Mouse (Mus musculus) forebrain, embryonic 12.5 days (tissue): ENCODE measurements at regions not wholly inside any gene's neighbourhood (a gene's known extent, or its start where the extent isn't known, plus 50 kb on each side); places are given as distances from the start of the nearest gene placed in this dataset.

Experiments used
- ATAC-seq: fragments of 200-750 bp; cut with Nextera tagmentation; 2 replicates; pipeline ENCODE4 v1.8.0; 2017; ENCODE audit warnings: moderate TSS enrichment; ENCODE audit not compliant: low FRiP score
- H3K27ac ChIP-seq: fragments of 300-500 bp; sonication (generic); 2 replicates; pipeline ENCODE4 v1.5.1; 2016; ENCODE audit warnings: mild to moderate bottlenecking
- H3K27me3 ChIP-seq: fragments of 300-500 bp; sonication (generic); 2 replicates; pipeline ENCODE4 v1.6.1; 2016; ENCODE audit warnings: mild to moderate bottlenecking
- H3K36me3 ChIP-seq: fragments of 300-500 bp; sonication (generic); replicated peaks from 2 replicates; pipeline ENCODE4 v1.6.1; 2016; ENCODE audit warnings: mild to moderate bottlenecking
- H3K4me1 ChIP-seq: fragments of 300-500 bp; sonication (generic); 2 replicates; pipeline ENCODE4 v1.6.1; 2016
- H3K4me2 ChIP-seq: fragments of 300-500 bp; sonication (generic); 2 replicates; pipeline ENCODE4 v1.6.1; 2016; ENCODE audit warnings: mild to moderate bottlenecking, moderate library complexity
- H3K4me3 ChIP-seq: fragments of 300-500 bp; sonication (generic); replicated peaks from 2 replicates; pipeline ENCODE4 v1.5.1; 2016; ENCODE audit warnings: mild to moderate bottlenecking
- H3K9ac ChIP-seq: fragments of 300-500 bp; sonication (generic); 2 replicates; pipeline ENCODE4 v1.6.1; 2016; ENCODE audit warnings: mild to moderate bottlenecking
- H3K9me3 ChIP-seq: fragments of 300-500 bp; sonication (generic); 2 replicates; pipeline ENCODE4 v1.6.1; 2016
- WGBS: fragments of 180-500 bp; shearing (Covaris S2); methylation state at CpG from one replicate; pipeline ENCODE4 v1.1.7; 2016; 5-methylcytosine and 5-hydroxymethylcytosine counted together

DNA sequence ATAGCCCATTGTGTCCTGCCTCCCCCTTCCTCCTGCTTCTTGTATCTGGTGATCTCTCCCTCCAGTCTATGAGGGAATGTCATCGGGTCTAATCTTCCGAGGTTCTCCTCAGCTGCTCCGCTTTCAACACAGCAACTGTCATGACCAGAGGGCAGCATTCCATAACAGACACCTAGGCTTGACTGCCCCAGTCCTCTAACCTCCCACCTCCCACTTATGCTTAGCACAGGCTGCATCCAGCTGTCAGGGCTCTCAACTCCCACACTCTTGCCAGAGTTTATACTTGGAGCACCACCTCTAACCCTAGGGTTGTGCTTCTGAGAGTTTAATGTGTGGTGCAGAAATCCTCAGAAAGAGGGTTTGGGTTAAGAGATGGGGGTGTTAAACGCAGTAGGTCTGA lies 137.9 kb upstream of the Rbms1 start:
- ATAC-seq: no peak
- H3K9ac ChIP-seq: no peak overlapping the region
- H3K9me3 ChIP-seq: no peaks in the 10 kb centered on the region
- no peaks in the 10 kb centered on the region for H3K4me1 ChIP-seq
- H3K27me3 ChIP-seq: no peaks in the 10 kb centered on the region
- no peak overlapping the region for H3K27ac ChIP-seq
- 81% methylated on average over 4 of the region's 4 CpGs for WGBS
- no peaks in the 10 kb centered on the region for H3K36me3 ChIP-seq
- no peak overlapping the region for H3K4me3 ChIP-seq
- H3K4me2 ChIP-seq: no peak overlapping the region

DNA sequence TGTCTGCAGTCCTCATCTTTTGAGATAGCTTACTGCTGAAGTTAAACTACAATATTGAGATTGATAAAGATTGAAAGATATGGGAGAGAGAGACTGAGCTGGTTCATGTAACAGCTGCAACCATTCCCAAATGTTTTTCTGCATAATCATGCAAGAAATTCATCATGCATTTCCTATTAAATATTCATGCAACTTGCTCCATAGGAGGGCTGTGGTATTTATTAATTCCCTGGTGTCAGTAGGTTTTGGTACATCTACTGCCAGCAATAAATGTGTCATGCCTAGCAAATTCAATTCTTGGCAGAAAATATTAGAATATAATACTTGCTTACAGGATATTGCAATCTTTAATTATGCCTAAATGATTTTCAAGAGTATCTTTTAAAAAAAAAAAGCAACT lies 125.5 kb upstream of the Rbms1 start:
- Histone ChIP-seq H3K4me1 (no peaks in the 10 kb centered on the region), H3K27ac (no peak overlapping the region), H3K4me2 (no peak overlapping the region), H3K9ac (no peak overlapping the region), H3K27me3 (no peaks in the 10 kb centered on the region), H3K4me3 (no peak overlapping the region), H3K9me3 (no peaks in the 10 kb centered on the region), H3K36me3 (no peaks in the 10 kb centered on the region)
- ATAC-seq: no peak

DNA sequence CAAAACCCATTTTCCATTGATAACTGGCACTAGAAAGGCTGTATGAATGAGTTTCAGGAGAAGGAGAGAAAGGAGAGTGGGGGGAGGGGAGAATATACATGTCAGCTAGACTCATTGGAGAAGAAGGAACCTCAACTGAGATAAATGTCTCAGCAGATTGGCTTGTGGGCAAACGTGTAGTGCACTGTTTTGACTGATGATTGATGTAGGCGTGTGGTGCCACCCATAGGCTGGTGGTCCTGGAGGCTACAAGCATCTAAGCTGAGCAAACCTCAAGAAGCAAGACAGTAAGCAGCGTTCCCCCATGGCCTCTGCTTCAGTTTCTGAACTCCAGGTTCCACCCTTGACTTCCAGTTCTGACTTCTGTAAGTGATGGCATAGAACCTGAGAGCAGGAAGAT lies 121.8 kb upstream of the Rbms1 start:
- Histone ChIP-seq H3K27ac (no peak overlapping the region), H3K4me2 (no peak overlapping the region), H3K27me3 (no peaks in the 10 kb centered on the region), H3K9me3 (no peaks in the 10 kb centered on the region), H3K36me3 (no peaks in the 10 kb centered on the region), H3K4me1 (no peaks in the 10 kb centered on the region), H3K4me3 (no peak overlapping the region), H3K9ac (no peak overlapping the region)
- ATAC-seq: no peak
- 70% methylated on average over 3 of the region's 3 CpGs for WGBS

DNA sequence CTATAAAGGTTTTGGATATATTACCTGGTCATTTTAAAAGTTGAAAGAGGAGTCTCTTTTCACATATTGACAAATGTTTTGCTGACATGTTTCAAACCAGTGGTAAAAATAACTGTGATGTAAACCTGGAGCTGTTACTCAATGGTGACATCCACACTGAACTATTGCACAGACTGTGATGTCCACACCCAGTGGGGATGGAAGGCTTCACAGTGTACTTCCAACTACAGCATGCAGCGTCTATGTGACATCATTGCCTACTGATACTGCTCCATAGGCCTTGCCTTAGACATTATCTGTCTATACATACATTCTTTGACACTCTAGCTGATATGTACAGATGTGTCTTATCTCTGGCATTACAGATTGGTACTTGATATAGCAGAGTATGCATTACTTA lies 120.1 kb upstream of the Rbms1 start:
- no peak overlapping the region for H3K27ac ChIP-seq
- no peak overlapping the region for H3K4me2 ChIP-seq
- H3K36me3 ChIP-seq: no peaks in the 10 kb centered on the region
- no peaks in the 10 kb centered on the region for H3K27me3 ChIP-seq
- 83% methylated on average over 1 of the region's 1 CpGs for WGBS
- no peak overlapping the region for H3K4me3 ChIP-seq
- no peak overlapping the region for H3K9ac ChIP-seq
- no peak for ATAC-seq
- H3K9me3 ChIP-seq: no peaks in the 10 kb centered on the region
- H3K4me1 ChIP-seq: no peaks in the 10 kb centered on the region

DNA sequence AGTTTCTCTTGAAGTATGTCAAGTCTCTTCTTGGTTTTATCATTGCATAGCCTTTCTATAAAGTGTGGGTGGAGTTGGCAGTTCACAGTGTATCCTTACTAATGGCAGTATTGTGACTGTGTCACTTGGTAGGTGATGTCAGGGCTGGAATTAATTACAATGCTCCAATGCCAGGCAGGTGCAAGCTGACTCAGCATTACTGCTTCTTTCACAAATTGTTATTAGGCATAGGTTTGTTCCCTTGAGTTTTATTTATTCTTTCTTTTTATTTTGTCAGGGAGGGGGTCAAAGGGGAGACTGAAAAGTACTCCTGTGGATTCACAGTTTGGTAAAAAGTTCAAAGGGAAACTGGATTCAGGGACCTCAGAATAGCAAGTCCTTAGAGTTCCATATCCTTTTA lies 119.6 kb upstream of the Rbms1 start:
- H3K9ac ChIP-seq: no peak overlapping the region
- no peak overlapping the region for H3K27ac ChIP-seq
- H3K36me3 ChIP-seq: no peaks in the 10 kb centered on the region
- no peak overlapping the region for H3K4me3 ChIP-seq
- no peak overlapping the region for H3K4me2 ChIP-seq
- ATAC-seq: no peak
- no peaks in the 10 kb centered on the region for H3K9me3 ChIP-seq
- H3K27me3 ChIP-seq: no peaks in the 10 kb centered on the region
- H3K4me1 ChIP-seq: no peaks in the 10 kb centered on the region

DNA sequence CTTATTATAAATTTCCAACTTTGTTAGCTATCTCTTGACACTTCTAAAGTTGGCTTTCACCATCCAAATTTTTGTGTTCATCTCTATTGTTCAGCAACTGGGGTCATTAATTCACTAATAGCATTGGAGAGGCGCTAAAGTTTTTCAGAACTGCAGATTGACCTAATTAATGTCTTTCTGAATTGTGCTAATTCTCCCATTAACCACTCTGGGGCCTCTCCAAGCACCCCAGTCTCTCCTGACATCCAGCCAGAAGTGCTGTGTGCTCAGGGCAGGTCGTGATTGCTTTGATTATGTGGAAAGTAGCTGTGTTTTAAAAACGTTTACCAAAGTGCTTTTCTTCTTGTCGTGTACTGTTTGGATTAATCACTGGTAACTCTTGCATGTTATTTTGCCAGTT lies 117.0 kb upstream of the Rbms1 start:
- H3K4me1 ChIP-seq: no peaks in the 10 kb centered on the region
- no peak overlapping the region for H3K9ac ChIP-seq
- ATAC-seq: no peak
- no peak overlapping the region for H3K4me2 ChIP-seq
- WGBS: 27% methylated on average over 4 of the region's 4 CpGs
- no peak overlapping the region for H3K27ac ChIP-seq
- H3K4me3 ChIP-seq: no peak overlapping the region
- no peaks in the 10 kb centered on the region for H3K9me3 ChIP-seq
- H3K36me3 ChIP-seq: no peaks in the 10 kb centered on the region
- no peaks in the 10 kb centered on the region; the same call in 1 of the 2 replicates for H3K27me3 ChIP-seq

DNA sequence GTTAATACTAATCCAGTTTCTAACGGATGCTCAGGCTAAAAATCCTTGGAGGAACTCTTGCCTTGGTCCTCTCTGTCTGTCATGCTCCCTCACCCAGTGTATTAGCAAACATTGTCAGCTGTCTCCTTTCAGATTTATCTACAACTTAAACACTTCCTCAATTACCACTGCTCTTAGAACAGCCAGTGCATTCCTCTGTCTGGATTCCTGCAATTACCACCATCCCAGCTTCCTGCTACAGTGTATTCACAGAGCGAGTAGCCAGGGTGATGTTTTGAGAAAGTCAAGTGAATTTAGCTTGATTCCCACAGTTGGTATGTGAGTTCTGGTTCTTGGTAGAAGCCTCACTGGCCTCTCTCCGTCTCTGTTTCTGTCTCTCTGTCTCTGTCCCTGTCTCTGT lies 108.0 kb upstream of the Rbms1 start:
- no peak overlapping the region for H3K4me2 ChIP-seq
- WGBS: 78% methylated on average over 3 of the region's 3 CpGs
- no peak for ATAC-seq
- no peak overlapping the region for H3K9ac ChIP-seq
- H3K4me1 ChIP-seq: no peaks in the 10 kb centered on the region
- H3K36me3 ChIP-seq: no peaks in the 10 kb centered on the region
- peaks cover 3% of the 10 kb centered on the region for H3K27me3 ChIP-seq
- H3K9me3 ChIP-seq: no peaks in the 10 kb centered on the region
- no peak overlapping the region for H3K27ac ChIP-seq
- no peak overlapping the region for H3K4me3 ChIP-seq

DNA sequence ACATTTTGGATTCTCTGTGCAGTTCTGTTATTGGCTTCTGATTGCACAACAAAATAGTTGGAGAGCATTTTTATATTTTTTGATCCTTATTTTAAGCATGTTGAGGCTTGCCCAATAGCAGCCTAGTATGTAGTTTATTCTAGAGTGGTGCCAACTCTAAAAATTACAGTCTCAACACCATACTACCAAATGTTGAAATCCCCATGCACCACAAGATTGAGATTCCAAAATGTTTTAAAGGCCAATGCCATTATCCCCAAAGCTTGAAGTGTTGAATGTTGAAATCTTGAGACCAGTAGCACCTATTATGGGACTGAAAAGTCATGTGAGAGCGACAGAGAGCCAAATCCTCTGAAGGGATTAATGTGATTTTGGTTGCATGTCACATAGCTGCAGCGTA lies 104.9 kb upstream of the Rbms1 start:
- Histone ChIP-seq H3K4me3 (no peak overlapping the region), H3K4me1 (no peaks in the 10 kb centered on the region), H3K36me3 (no peaks in the 10 kb centered on the region), H3K4me2 (no peak overlapping the region), H3K27me3 (peaks cover 3% of the 10 kb centered on the region; the same call in 1 of the 2 replicates), H3K9ac (no peak overlapping the region), H3K27ac (no peak overlapping the region), H3K9me3 (no peaks in the 10 kb centered on the region)
- 83% methylated on average over 2 of the region's 2 CpGs for WGBS
- no peak for ATAC-seq

DNA sequence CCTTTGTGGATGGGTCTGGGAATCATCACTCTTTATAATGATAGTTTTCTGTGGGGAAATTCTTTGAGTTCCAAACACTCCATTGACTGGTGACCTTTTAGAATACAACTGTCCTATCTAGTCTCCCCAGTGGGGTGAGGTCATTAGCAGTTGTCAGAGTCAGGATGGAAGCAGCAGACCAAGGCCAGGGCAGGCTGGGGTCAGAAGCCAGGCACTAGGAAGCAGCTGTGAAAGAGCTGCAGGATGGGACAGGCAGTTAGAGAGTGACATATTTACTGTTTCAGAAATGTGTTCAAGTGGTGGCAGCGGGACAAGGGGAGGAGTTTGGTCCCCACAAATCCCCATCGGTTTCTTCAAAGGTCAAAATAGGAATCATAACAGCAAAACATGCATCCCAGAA lies 99.1 kb upstream of the Rbms1 start:
- Histone ChIP-seq H3K4me2 (no peak overlapping the region), H3K9ac (no peak overlapping the region), H3K27me3 (no peaks in the 10 kb centered on the region), H3K36me3 (no peaks in the 10 kb centered on the region), H3K27ac (no peak overlapping the region), H3K4me1 (peaks cover 5% of the 10 kb centered on the region; the same call in 1 of the 2 replicates), H3K9me3 (no peaks in the 10 kb centered on the region), H3K4me3 (no peak overlapping the region)
- WGBS: 80% methylated on average over 2 of the region's 2 CpGs
- no peak for ATAC-seq

DNA sequence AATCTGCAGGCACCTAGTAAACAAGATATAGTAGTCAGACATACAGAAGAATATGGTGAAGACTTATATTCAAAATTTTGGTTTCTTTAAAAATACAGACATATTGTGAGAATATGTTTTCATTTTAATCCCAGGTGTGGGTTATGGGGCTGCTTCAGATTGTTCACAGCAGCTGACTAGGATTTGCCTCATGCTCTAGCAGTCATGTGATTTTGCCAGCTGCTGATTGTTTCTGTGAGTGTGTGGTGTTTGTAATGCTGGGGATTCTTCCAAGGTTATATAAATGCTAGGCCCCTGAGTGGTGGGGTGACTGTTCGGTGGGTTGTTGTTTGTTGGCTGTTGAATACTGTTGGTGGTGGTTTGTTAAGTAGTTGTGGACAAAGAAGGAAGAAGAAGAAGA lies 97.9 kb upstream of the Rbms1 start:
- no peaks in the 10 kb centered on the region for H3K27me3 ChIP-seq
- no peaks in the 10 kb centered on the region for H3K9me3 ChIP-seq
- H3K9ac ChIP-seq: no peak overlapping the region
- no peak overlapping the region for H3K4me3 ChIP-seq
- H3K4me1 ChIP-seq: peaks cover 5% of the 10 kb centered on the region; the same call in 1 of the 2 replicates
- no peak for ATAC-seq
- H3K36me3 ChIP-seq: no peaks in the 10 kb centered on the region
- 80% methylated on average over 1 of the region's 1 CpGs for WGBS
- H3K4me2 ChIP-seq: no peak overlapping the region
- H3K27ac ChIP-seq: no peak overlapping the region

DNA sequence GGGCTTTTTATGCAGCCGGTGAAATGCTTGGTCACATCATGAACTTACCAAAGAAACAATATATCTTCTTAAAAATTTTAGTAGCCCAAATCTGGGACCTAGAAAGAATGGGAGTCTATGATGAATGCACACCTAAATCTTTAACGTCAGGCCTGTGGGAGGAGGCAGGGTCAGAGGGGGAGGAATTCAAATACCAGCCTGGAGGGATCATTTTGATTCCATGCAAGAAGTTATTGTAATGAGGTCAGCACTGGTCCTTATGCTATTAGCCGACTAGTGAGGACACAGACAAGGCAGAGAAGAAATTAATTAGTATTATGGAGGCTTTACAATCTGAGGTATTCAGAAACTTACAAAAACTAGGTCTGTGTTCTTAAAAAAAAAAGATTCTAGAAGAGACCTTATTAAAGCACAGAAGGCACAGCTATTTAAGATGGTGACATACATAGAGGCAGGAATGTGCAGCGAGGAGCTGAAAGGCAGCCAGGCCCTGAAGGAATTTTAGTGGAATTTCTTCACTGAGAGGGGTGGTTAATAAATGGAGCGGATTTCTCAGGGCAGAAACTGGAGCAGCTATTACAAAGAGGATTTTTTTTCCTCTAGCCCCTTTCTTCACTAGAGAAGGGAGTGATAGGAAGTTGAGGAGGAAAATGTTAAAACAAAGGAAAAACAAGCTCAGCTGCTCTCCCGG lies 95.7 kb upstream of the Rbms1 start:
- H3K4me3 ChIP-seq: no peak overlapping the region
- H3K36me3 ChIP-seq: no peaks in the 10 kb centered on the region
- no peak overlapping the region for H3K9ac ChIP-seq
- H3K4me1 ChIP-seq: peaks cover 5% of the 10 kb centered on the region; the same call in 1 of the 2 replicates
- ATAC-seq: no peak
- no peak overlapping the region for H3K27ac ChIP-seq
- H3K9me3 ChIP-seq: no peaks in the 10 kb centered on the region
- H3K4me2 ChIP-seq: no peak overlapping the region
- 7% methylated on average over 6 of the region's 6 CpGs for WGBS
- H3K27me3 ChIP-seq: no peaks in the 10 kb centered on the region

DNA sequence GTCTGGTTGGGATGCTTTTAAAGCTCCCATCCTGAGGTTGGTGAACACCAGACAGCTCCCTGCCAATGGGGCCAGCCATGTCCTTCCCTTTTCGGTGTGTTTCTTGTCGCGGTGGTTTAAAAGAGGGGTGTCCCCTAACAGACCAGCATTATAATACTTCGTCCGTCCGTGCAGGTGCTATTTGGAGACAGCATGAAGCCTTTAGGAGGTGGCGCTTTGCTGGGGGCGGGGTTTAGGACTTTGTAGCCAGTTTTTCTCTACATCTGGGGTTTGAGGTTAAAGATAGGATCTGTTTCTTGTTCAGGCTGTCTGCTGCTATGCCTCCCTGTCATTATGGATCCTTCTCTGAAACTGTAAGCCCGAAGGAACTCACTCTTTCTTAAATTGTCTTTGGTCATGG lies 89.3 kb upstream of the Rbms1 start:
- WGBS: 75% methylated on average over 9 of the region's 9 CpGs
- Histone ChIP-seq H3K4me2 (no peak overlapping the region), H3K9ac (no peak overlapping the region), H3K4me3 (no peak overlapping the region), H3K27me3 (no peaks in the 10 kb centered on the region), H3K4me1 (no peaks in the 10 kb centered on the region), H3K9me3 (no peaks in the 10 kb centered on the region), H3K36me3 (no peaks in the 10 kb centered on the region), H3K27ac (no peak overlapping the region)
- ATAC-seq: no peak

DNA sequence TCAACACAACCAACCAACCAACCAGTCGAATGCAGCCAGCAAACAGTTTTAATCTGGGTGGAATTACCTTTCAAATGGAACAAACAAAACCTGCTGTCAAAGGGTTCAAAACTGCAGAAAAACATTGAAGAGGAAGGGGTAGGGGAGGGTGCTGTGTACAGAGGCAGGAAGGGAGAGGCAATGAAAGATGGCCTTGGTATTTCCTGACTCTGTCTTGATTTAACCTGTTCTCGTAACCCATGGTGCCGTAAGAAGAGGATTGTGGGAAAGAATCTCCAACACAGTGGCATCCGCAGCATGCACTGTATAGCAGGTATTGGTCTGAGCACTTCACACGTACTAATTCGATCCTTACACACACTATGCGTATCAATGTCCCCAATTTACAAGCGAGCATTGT lies 88.8 kb upstream of the Rbms1 start:
- Histone ChIP-seq H3K4me2 (no peak overlapping the region), H3K9ac (no peak overlapping the region), H3K27ac (no peak overlapping the region), H3K27me3 (no peaks in the 10 kb centered on the region), H3K4me3 (no peak overlapping the region), H3K4me1 (no peaks in the 10 kb centered on the region), H3K36me3 (no peaks in the 10 kb centered on the region), H3K9me3 (no peaks in the 10 kb centered on the region)
- WGBS: 87% methylated on average over 8 of the region's 8 CpGs
- no peak for ATAC-seq
